Mouse (Mus musculus) olfactory bulb, adult 2 months (tissue): ENCODE data around the gene Gper1. TPM values are rescaled to one million over a fixed set of nuclear protein-coding genes. Genes with fewer than 3 reads are reported as not detected.

Source experiments
- H3K27ac ChIP-seq: fragments of 200-500 bp; 2 replicates; pipeline ENCODE4 v1.5.1; 2012; ENCODE audit warnings: low read depth, low read length; ENCODE audit not compliant: insufficient read depth
- H3K4me1 ChIP-seq: fragments of 200-500 bp; 2 replicates; pipeline ENCODE4 v1.6.1; 2012; ENCODE audit warnings: low read length; ENCODE audit not compliant: control insufficient read depth, insufficient read depth
- H3K4me3 ChIP-seq: fragments of 200-500 bp; 2 replicates; pipeline ENCODE4 v1.5.1; 2012; ENCODE audit warnings: mild to moderate bottlenecking, low read depth, low read length, moderate library complexity; ENCODE audit not compliant: insufficient read depth
- CTCF ChIP-seq: fragments of 200-500 bp; IDR thresholded peaks from 2 replicates; pipeline ENCODE4 v1.5.1; 2012; ENCODE audit warnings: low read depth, mild to moderate bottlenecking, low read length, moderate library complexity; ENCODE audit not compliant: insufficient read depth
- POLR2A ChIP-seq: fragments of 200-500 bp; IDR thresholded peaks from 2 replicates; pipeline ENCODE4 v1.6.1; 2012; ENCODE audit warnings: mild to moderate bottlenecking, low read depth, low read length, moderate library complexity; ENCODE audit not compliant: insufficient read depth
- WGBS: fragments of 180-500 bp; shearing (Covaris S2); methylation state at CpG from one replicate; pipeline ENCODE4 v1.1.7; 2018; 5-methylcytosine and 5-hydroxymethylcytosine counted together
- polyA plus RNA-seq: library from polyadenylated mRNA; stranded (reverse); fragments of >200 nt; gene quantifications from 2 replicates; pipeline ENCODE4 v1.2.4, GENCODE M21; 2012; ENCODE audit warnings: low replicate concordance; ENCODE audit not compliant: missing spikeins, insufficient read depth, insufficient read length

Gene Gper1
- polyA plus RNA-seq, 1 experiment = not detected

- TF ChIP-seq POLR2A (no peak), CTCF (no peak)
- peaks cover 51% of the 10 kb centered on the region for H3K4me1 ChIP-seq
- no peak overlapping the region for H3K4me3 ChIP-seq
- peak overlapping the region; percentile 59 for H3K27ac ChIP-seq
- 63% methylated on average over 18 of the region's 18 CpGs for WGBS
Measured at GRCm38 (mm10) chr5:139381586-139382513, 41.1 kb upstream of the Gper1 start.

DNA sequence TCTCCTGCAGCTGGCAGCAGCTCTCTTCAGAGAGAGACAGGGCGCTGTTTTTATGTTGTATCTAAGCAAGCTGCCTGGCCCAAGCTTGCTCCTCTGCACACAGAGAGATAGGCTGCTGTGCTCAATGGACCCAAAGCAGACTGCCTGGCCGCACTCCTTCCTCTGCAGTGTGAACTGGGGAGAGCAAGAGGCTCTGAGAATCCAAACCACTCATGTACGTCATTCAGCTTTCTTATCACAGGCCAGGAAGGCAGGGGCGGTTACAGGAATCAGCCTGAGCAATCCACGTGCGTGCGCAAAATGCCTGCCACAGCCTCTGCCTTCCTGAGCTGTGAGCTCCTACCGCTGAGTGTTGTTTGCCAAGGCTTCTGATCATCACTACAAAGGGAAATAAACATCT lies 40.2 kb upstream of the Gper1 start:
- 33% methylated on average over 8 of the region's 8 CpGs for WGBS
- Histone ChIP-seq H3K4me1 (peaks cover 50% of the 10 kb centered on the region), H3K4me3 (no peak overlapping the region), H3K27ac (peak overlapping the region; percentile 22)
- no peak for TF ChIP-seq CTCF
- TF ChIP-seq POLR2A = no peak

DNA sequence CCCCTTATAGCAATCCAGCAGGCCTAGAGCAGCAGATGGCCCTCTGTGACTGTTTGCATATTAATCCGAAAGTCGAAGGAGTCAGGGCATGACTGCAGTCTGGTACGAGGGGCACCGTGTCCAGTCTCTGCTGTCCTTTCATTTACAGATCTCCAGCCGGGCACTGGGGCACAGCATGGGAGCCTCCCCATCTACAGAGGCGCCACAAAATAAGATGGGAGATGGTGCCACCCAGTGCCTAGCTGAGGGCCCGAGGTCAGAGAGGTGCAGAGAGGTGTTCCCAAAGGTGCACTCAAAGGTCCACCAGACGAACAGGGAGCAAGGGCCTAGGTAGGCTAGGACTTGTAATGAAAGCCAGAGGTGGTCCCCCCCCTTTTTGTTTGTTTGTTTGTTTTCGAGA lies 39.7 kb upstream of the Gper1 start:
- no peak overlapping the region for H3K4me3 ChIP-seq
- peak overlapping the region; percentile 22 for H3K27ac ChIP-seq
- no peak for TF ChIP-seq CTCF
- TF ChIP-seq POLR2A = no peak
- 73% methylated on average over 9 of the region's 9 CpGs for WGBS
- peaks cover 50% of the 10 kb centered on the region for H3K4me1 ChIP-seq

GRCm38 (mm10) chr5:139384531-139384930 lies 38.4 kb upstream of the Gper1 start:
- no peak for TF ChIP-seq POLR2A
- TF ChIP-seq CTCF = no peak
- 75% methylated on average over 10 of the region's 10 CpGs for WGBS
- Histone ChIP-seq H3K4me1 (peaks cover 54% of the 10 kb centered on the region), H3K4me3 (no peak overlapping the region), H3K27ac (no peak overlapping the region)

GRCm38 (mm10) chr5:139386047-139386446 lies 36.9 kb upstream of the Gper1 start:
- H3K27ac ChIP-seq = no peak overlapping the region
- 92% methylated on average over 5 of the region's 5 CpGs for WGBS
- no peak overlapping the region for H3K4me3 ChIP-seq
- H3K4me1 ChIP-seq = peaks cover 52% of the 10 kb centered on the region
- no peak for TF ChIP-seq CTCF
- TF ChIP-seq POLR2A = no peak

GRCm38 (mm10) chr5:139387329-139388194 lies 35.4 kb upstream of the Gper1 start:
- 80% methylated on average over 10 of the region's 10 CpGs for WGBS
- Histone ChIP-seq H3K4me1 (peaks cover 50% of the 10 kb centered on the region), H3K4me3 (no peak overlapping the region), H3K27ac (0 out of 2 replicates have a peak overlapping the region, but pooled peaks have one; percentile 2)
- no peak for TF ChIP-seq POLR2A
- TF ChIP-seq CTCF = no peak

DNA sequence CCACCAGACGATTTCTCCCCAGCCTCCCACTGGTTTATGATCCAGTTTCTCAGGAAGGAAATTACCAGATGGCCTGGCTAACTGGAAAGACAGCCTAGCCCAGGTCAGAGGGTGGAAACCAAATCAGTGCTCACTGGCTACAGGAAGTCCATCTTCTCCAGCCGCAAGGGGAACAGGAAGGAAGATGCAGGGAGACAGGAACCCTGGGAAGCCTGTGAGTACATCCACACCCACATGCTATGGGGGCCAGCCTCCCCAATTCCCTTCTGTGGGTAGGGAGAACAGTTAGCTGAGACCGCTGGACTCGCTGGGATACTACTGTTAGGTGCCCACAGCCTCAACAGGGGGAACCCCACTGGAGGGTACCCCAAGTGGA lies 34.8 kb upstream of the Gper1 start:
- TF ChIP-seq CTCF (no peak), POLR2A (no peak)
- 68% methylated on average over 4 of the region's 4 CpGs for WGBS
- Histone ChIP-seq H3K27ac (0 out of 2 replicates have a peak overlapping the region, but pooled peaks have one; percentile 2), H3K4me3 (no peak overlapping the region), H3K4me1 (peaks cover 44% of the 10 kb centered on the region)

DNA sequence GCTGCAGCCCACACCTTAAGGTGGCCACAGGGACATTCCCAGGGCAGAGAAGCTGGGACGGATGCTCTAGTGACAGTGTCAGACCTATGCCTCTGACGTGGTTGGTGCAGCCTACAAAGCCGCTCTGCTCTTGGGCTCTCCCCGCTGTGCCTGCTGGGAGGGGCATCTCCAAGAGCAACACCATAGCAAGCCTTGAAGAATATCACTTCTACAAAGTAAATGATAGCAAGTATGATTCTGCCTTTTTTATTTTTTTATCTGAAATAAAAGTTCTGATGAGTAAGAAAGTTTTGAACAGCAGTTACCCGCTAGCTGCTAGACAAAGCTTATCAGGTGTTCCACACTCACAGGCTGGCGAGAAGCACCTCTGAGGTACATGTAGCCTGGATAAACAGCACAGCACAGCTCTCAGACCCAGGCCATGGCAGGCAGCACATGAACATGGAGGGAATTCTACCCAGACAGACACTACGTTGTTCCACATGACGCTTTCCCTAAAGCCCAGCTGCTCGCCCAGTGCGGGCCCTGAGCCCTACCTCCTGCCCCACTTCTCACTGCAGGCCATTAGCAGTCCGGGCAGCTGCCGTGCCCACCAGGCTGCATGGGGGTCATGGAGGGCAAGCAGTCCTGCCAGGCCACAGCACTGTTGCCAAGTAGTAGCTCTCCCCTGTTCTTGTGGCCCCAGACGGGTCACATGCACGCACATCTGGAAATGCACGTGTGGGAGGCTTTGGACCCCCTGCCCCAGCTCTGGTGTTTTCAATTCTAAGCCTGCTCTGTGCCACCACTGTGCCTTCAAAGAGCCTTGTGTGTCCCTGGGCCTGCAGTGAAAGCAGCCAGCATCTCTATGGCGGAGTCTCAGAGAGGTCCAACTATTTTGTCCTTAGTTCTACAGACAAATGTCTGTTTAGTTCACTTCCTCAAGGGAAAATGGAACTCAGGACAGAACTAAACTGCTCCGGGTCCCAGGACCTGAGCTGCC lies 34.0 kb upstream of the Gper1 start:
- H3K27ac ChIP-seq = peak overlapping the region; percentile 65

More for the DNA sequence above, 34.0 kb upstream of the Gper1 start:
- no peak overlapping the region for H3K4me3 ChIP-seq
- no peak for TF ChIP-seq POLR2A
- no peak for TF ChIP-seq CTCF
- peaks cover 38% of the 10 kb centered on the region for H3K4me1 ChIP-seq
- WGBS = 59% methylated on average over 17 of the region's 17 CpGs
